Mouse (Mus musculus) cerebellum, adult 2 months (tissue): ENCODE results near the gene Tbc1d22b.

Experiments used
- CTCF ChIP-seq: fragments of 200-500 bp; IDR thresholded peaks from 2 replicates; pipeline ENCODE4 v1.5.1; 2011; ENCODE audit warnings: low read depth, mild to moderate bottlenecking, control low read depth, low read length, moderate library complexity, borderline replicate concordance; ENCODE audit not compliant: insufficient read depth
- POLR2A ChIP-seq: fragments of 200-500 bp; IDR thresholded peaks from 2 replicates; pipeline ENCODE4 v1.6.1; 2011; ENCODE audit warnings: low read length, control low read depth, borderline replicate concordance; ENCODE audit not compliant: insufficient read depth

- TF ChIP-seq CTCF (no peak), POLR2A (no peak)
Observed at GRCm38 (mm10) chr17:29502005-29502668, 47.4 kb upstream of the Tbc1d22b start.
